ENCODE assay signal across 8 mouse cellular contexts in genomic region chr4:26345741-26346442, GRCm38 (mm10). TPM values are rescaled to one million over a fixed set of nuclear protein-coding genes. Genes with fewer than 3 reads are reported as not detected.
A peak's percentile ranks its signal among the peaks of the same experiment; 100 is the strongest.
DNase-seq lines count a peak whose midpoint lies in the region; ATAC-seq and TF ChIP-seq lines count a peak whose summit lies in the region.

No protein-coding gene starts in this region.

- ATAC-seq in megakaryocyte progenitor cell, adult 5-6 weeks (replicated peaks; ENCODE audit: poor library complexity): peak; percentile 19

- TF ChIP-seq CTCF in kidney, adult 2 months (conservative IDR thresholded peaks at IDR 0.05; ENCODE audit: insufficient read depth, insufficient read length, low read depth, low read length): no peak
- TF ChIP-seq CTCF in embryonic fibroblast, embryonic 13.5 days (IDR thresholded peaks at IDR 0.05; ENCODE audit: borderline replicate concordance, insufficient read depth, low read length): no peak

- no peaks in the 10 kb centered on the region for H3K36me3 ChIP-seq in kidney, adult 2 months (ENCODE audit: control insufficient read depth, insufficient read depth, low read length)

- H3K4me3 ChIP-seq in kidney, adult 2 months (ENCODE audit: insufficient read depth, low read depth, low read length): peak overlapping the region; percentile 97
- H3K4me3 ChIP-seq in embryonic fibroblast, embryonic 13.5 days (ENCODE audit: insufficient read depth, low read length): peak overlapping the region; percentile 73

- 2% methylated on average over 16 of the region's 16 CpGs for whole genome bisulfite sequencing in kidney, adult 2 months

- peak overlapping the region; percentile 97 for H3K27ac ChIP-seq in kidney, adult 2 months (ENCODE audit: insufficient read depth, low read depth, low read length)
- H3K27ac ChIP-seq in embryonic fibroblast, embryonic 13.5 days (ENCODE audit: insufficient read depth, low read length): peak overlapping the region; percentile 71

- no peak for TF ChIP-seq POLR2A in kidney, adult 2 months (IDR thresholded peaks at IDR 0.05; ENCODE audit: low read depth, low read length)
- no peak for TF ChIP-seq POLR2A in embryonic fibroblast, embryonic 13.5 days (IDR thresholded peaks at IDR 0.05; ENCODE audit: low read depth, low read length)

- H3K4me1 ChIP-seq in kidney, adult 2 months (ENCODE audit: control insufficient read depth, insufficient read depth, low read length): no peaks in the 10 kb centered on the region
- no peaks in the 10 kb centered on the region for H3K4me1 ChIP-seq in embryonic fibroblast, embryonic 13.5 days (ENCODE audit: control insufficient read depth, insufficient read depth, low read length)

- DNase-seq in kidney, adult 2 months: peak; percentile 11
- DNase-seq in kidney, adult 11 months: no peak
- peak; percentile 37 for DNase-seq in MEL-GATA-1-ER (ENCODE audit: extremely low read depth, low read depth)
- DNase-seq in hindlimb bud, embryonic 11.5 days (ENCODE audit: extremely low spot score, low read depth, low spot score): peak; percentile 39
- no peak for DNase-seq in frontal cortex, postnatal 14 days (ENCODE audit: low spot score in 2 of 2)
- DNase-seq in right cerebral cortex, postnatal 4 days: no peak

- no peaks in the 10 kb centered on the region for H3K27me3 ChIP-seq in kidney, adult 2 months (replicated peaks; ENCODE audit: control insufficient read depth, insufficient read depth, low read length)

RNA-seq across cellular contexts. Expression of gene Manea, which starts 0.8 kb away (rescaled TPM):
- polyA plus RNA-seq in kidney, adult 2 months (2012; rRNA removed): 7.9 and 13.4 TPM in 2 replicates
- 45.1 and 49.4 TPM in 2 replicates for polyA plus RNA-seq in embryonic fibroblast, embryonic 13.5 days (2011; ENCODE audit: insufficient read length, low read depth, missing spikeins)
- total RNA-seq in megakaryocyte progenitor cell, adult 5-6 weeks (2015): 20.6 and 21.3 TPM in 2 replicates
- 12.1 and 12.4 TPM in 2 replicates for total RNA-seq in megakaryocyte progenitor cell, adult 5-6 weeks (2017)

Comparison
In these comparisons a context has a peak if more than half of its experiments do, and no peak if none do; other contexts are left out.
1. DNase-seq: peak in kidney, adult 2 months (single experiment), MEL-GATA-1-ER (single experiment) and hindlimb bud, embryonic 11.5 days (single experiment); none in kidney, adult 11 months (single experiment), frontal cortex, postnatal 14 days (0 of 2) and right cerebral cortex, postnatal 4 days (single experiment).